9 mouse cellular contexts compared by ENCODE assay signal in the genomic region with DNA sequence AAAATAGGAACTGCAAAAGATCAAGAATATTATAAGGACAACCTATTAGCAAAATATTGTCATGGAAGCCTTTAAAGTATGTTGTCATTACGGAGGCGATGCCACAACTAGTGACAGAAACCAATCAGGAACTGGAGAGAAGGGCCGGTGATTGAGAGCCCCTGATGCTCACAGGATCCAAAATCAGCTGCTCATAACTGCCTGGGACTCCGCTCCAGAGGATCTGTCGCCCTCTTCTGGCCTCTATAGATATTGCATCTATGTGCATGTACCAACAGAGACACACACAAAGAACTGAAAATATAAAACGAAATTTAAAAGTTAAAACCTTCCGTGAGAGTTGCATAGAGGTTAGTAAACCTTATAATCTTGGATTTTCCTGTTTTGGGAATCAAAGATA. TPM values are rescaled to one million over a fixed set of nuclear protein-coding genes. Genes with fewer than 3 reads are reported as not detected.
DNase-seq lines count a peak whose midpoint lies in the region; ATAC-seq and TF ChIP-seq lines count a peak whose summit lies in the region.
"Had no signal": no experiment of that assay in that cellular context is flagged by ENCODE, and none has a peak within 500 bp of the region (broad histone marks: within the 10 kb centered on the region; RNA-seq: fewer than 3 reads in every experiment).

No protein-coding gene starts in this region.

- no peak for TF ChIP-seq POLR2A in thymus, adult 2 months (IDR thresholded peaks at IDR 0.05; ENCODE audit: control insufficient read depth, extremely low read depth, insufficient read depth, low read length, poor library complexity)

- no peak overlapping the region for H3K27ac ChIP-seq in intestine, postnatal 0 days (ENCODE audit: low read depth, low read length)
- H3K27ac ChIP-seq in intestine, embryonic 16.5 days (ENCODE audit: low read length) = no peak overlapping the region
- H3K27ac ChIP-seq in thymus, adult 2 months (ENCODE audit: control insufficient read depth, insufficient read depth, low read length) = no peak overlapping the region
- H3K27ac ChIP-seq: limb, embryonic 13.5 days had no signal

- no peak overlapping the region for H3K4me2 ChIP-seq in intestine, postnatal 0 days (replicated peaks; ENCODE audit: low read depth)
- no peak overlapping the region for H3K4me2 ChIP-seq in intestine, embryonic 16.5 days (ENCODE audit: low read depth, low read length)
- H3K4me2 ChIP-seq: limb, embryonic 13.5 days had no signal

- H3K9ac ChIP-seq in intestine, postnatal 0 days (ENCODE audit: low read depth, low read length) = no peak overlapping the region
- H3K9ac ChIP-seq in intestine, embryonic 16.5 days (ENCODE audit: low read depth, low read length) = no peak overlapping the region
- H3K9ac ChIP-seq: limb, embryonic 13.5 days had no signal

- no peaks in the 10 kb centered on the region for H3K27me3 ChIP-seq in intestine, postnatal 0 days (replicated peaks; ENCODE audit: control insufficient read depth, insufficient read depth, low read length)
- H3K27me3 ChIP-seq in intestine, embryonic 16.5 days (replicated peaks; ENCODE audit: control insufficient read depth, insufficient read depth, low read length) = no peaks in the 10 kb centered on the region
- H3K27me3 ChIP-seq in thymus, adult 2 months (ENCODE audit: control insufficient read depth, insufficient read depth, low read length) = no peaks in the 10 kb centered on the region
- H3K27me3 ChIP-seq: limb, embryonic 13.5 days had no signal

- H3K4me3 ChIP-seq in intestine, postnatal 0 days (ENCODE audit: low read depth, low read length) = no peak overlapping the region
- no peak overlapping the region for H3K4me3 ChIP-seq in intestine, embryonic 16.5 days (ENCODE audit: low read length)
- H3K4me3 ChIP-seq in thymus, adult 2 months (ENCODE audit: control insufficient read depth, insufficient read depth, low read length) = no peak overlapping the region
- H3K4me3 ChIP-seq: limb, embryonic 13.5 days had no signal

- WGBS in intestine, postnatal 0 days = 67% methylated on average over 7 of the region's 7 CpGs
- 65% methylated on average over 7 of the region's 7 CpGs for WGBS in intestine, embryonic 16.5 days
- WGBS in thymus, adult 2 months = 72% methylated on average over 7 of the region's 7 CpGs

- H3K4me1 ChIP-seq in intestine, postnatal 0 days (replicated peaks; ENCODE audit: control insufficient read depth, insufficient read depth, low read length) = no peaks in the 10 kb centered on the region
- H3K4me1 ChIP-seq in intestine, embryonic 16.5 days (ENCODE audit: control insufficient read depth, insufficient read depth, low read length) = no peaks in the 10 kb centered on the region
- H3K4me1 ChIP-seq in thymus, adult 2 months (replicated peaks; ENCODE audit: control insufficient read depth, insufficient read depth, low read length) = no peaks in the 10 kb centered on the region
- H3K4me1 ChIP-seq: limb, embryonic 13.5 days had no signal

- peak; percentile 61 for TF ChIP-seq CTCF in intestine, postnatal 0 days (IDR thresholded peaks at IDR 0.05; ENCODE audit: low read depth)
- TF ChIP-seq CTCF in thymus, adult 2 months (IDR thresholded peaks at IDR 0.05; ENCODE audit: borderline replicate concordance, control insufficient read depth, extremely low read depth, insufficient read depth, low read length, poor library complexity) = no peak

- peak; percentile 17 for DNase-seq in thymus, adult 2 months
- no peak for DNase-seq in thymus, adult 18-20 months
- peak; percentile 23 for DNase-seq in embryo, embryonic 11.5 days (ENCODE audit: low read depth, low spot score)
- DNase-seq in naive thymus-derived CD4-positive, alpha-beta T cell, adult 2 months (ENCODE audit: low read depth) = peak; percentile 15
- no peak for DNase-seq in adrenal gland, adult 2 months
- no peak for DNase-seq in Muller cell, postnatal 12 days (ENCODE audit: inconsistent ontology term)

- no peaks in the 10 kb centered on the region for H3K36me3 ChIP-seq in intestine, postnatal 0 days (ENCODE audit: control insufficient read depth, insufficient read depth)
- H3K36me3 ChIP-seq in intestine, embryonic 16.5 days (ENCODE audit: control insufficient read depth, insufficient read depth, low read length) = no peaks in the 10 kb centered on the region
- H3K36me3 ChIP-seq in thymus, adult 2 months (ENCODE audit: control insufficient read depth, insufficient read depth, low read length) = no peaks in the 10 kb centered on the region
- H3K36me3 ChIP-seq: limb, embryonic 13.5 days had no signal

- H3K9me3 ChIP-seq in intestine, postnatal 0 days (ENCODE audit: control insufficient read depth) = no peaks in the 10 kb centered on the region
- H3K9me3 ChIP-seq in intestine, embryonic 16.5 days (ENCODE audit: control insufficient read depth, low read length) = no peaks in the 10 kb centered on the region
- H3K9me3 ChIP-seq: limb, embryonic 13.5 days had no signal

- no peak for ATAC-seq in intestine, postnatal 0 days
- no peak for ATAC-seq in intestine, embryonic 16.5 days

RNA-seq across cellular contexts. Expression of a gene that starts 38.1 kb away (rescaled TPM):
- polyA plus RNA-seq in intestine, postnatal 0 days (2015; fragmentation: Nextera tagmentation; extraction: Ambion mirVana) = 0.07 and 0.14 TPM in 2 replicates
- 0.66 and 0.67 TPM in 2 replicates for polyA plus RNA-seq in intestine, embryonic 16.5 days (2015; fragmentation: Nextera tagmentation; extraction: Ambion mirVana)
- 0.20 and 0.39 TPM in 2 replicates for polyA plus RNA-seq in thymus, adult 2 months (2012; rRNA removed)
- total RNA-seq in adrenal gland, adult 2 months (2021) = under 1 TPM; 0.14 to 0.31 TPM
- polyA plus RNA-seq in adrenal gland, adult 2 months (2012; rRNA removed) = 0.03 TPM in 2 replicates

Comparison
In these comparisons a context has a peak if more than half of its experiments do, and no peak if none do; other contexts are left out.
1. DNase-seq: peak in thymus, adult 2 months (single experiment), embryo, embryonic 11.5 days (single experiment) and naive thymus-derived CD4-positive, alpha-beta T cell, adult 2 months (single experiment); none in thymus, adult 18-20 months (0 of 2), adrenal gland, adult 2 months (single experiment) and Muller cell, postnatal 12 days (single experiment).